Mouse (Mus musculus): ENCODE data around the gene Xylt1. TPM values are rescaled to one million over a fixed set of nuclear protein-coding genes. Genes with fewer than 3 reads are reported as not detected.
A peak's percentile ranks its signal among the peaks of the same experiment; 100 is the strongest.

Gene Xylt1
- total RNA-seq, 2 experiments from 2014 or later: 2.5 TPM

DNA sequence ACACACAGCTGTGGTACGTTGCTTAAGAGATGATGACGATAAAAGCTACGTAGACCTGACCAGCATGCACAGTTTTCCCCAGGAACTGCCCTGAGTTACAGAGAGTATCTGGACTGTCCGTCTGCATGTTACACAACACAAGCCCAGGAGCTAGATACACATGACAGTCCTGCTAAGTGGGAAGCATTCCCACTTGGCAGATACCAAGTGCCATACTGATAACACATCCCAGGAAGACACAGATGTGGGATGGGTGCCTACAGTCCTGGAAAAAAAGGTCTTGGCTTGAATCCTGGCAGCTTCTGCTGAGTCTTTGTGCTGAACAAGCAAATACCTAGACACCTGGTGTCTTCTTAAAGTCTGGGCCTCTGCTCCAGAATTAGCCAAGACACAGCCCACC lies 278.0 kb downstream of the Xylt1 start:
- DNase-seq: no peak
- intact Hi-C loops (cut with DNase I): no loop called here

DNA sequence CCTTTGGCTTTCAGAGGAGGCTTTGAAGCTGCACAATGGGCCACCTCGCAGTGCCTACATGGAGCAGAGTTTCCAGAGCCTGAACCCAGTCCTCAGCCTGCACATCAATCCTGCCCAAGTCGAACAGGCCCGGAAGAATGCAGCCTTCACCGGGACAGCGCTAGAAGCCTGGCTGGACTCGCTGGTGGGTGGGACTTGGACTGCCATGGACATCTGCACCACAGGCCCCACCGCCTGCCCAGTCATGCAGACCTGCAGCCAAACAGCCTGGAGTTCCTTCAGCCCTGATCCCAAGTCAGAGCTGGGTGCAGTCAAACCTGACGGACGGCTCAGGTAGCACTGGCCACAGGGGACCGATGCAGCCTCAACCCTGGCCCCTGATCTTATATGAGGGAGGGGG lies 286.5 kb downstream of the Xylt1 start:
- no peak for DNase-seq
- intact Hi-C loops (cut with DNase I): no loop called here

GRCm38 (mm10) chr7:117668226-117668625 lies 287.4 kb downstream of the Xylt1 start:
- intact Hi-C loops (cut with DNase I): no loop called here
- no peak for DNase-seq

DNA sequence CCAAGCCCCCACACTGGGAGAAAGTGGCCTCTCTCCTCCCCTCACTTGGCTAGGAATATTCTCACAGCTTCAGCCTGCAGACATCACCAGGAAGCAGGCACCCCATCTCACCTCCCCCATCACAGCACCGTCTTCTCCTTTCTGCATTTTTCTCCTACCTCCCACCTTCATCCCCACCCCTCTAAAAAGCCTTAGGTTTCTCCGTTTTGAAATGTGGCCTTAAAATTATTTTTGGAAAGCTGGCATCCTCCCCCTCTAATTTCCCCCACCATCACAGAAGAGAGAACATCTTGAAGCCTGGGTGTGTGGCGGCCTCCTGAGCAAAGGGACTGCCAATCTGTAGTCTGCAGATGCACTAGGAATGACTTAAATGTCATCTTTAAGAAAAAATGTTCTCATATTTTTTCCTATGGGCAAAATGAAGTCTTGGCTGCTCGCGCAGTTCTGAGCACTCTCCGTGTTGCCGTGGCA lies 291.4 kb downstream of the Xylt1 start:
- DNase-seq: no peak
- intact Hi-C loops (cut with DNase I): no loop called here

DNA sequence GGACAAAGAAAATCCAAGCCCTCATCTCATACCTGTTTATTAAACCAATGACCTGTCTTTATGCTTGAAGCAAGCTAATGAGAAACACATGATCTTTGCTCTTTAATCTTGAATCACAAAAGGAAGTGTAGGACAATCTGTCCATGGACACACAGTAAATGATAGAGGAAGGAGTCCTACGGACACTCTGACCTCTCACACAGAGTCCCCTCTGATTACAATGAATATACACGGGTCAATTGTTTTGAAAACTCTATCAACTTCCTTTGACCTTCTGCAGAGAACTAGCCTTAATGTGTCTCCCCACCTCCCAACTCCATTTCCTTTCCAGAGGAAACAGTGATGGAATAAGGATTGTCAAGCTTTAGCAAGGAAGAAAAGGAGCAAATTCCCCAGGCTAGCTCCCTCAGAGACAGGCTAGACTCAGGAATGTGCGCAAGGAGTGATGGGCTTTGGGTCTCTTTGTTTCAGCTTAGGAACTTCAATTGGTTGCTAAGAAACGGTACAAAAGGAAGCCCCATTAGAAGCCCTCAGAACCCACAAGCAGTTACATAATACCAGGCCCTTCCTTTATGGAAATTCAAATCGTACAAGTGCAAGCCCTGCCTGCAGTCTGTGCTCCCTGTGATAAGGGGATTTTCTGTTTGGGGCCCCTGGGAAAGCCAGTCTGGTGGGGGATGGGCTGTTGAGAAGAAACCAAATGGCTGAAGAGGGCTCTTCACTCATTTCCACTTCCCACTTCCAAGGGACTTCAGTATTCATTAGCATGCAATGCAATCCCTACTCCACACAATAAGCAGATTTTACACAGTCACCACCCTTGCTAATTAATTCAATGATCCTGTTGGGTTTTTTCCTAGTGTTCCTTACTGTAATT lies 305.6 kb downstream of the Xylt1 start:
- intact Hi-C loops (cut with DNase I): no loop called here
- no peak for DNase-seq

DNA sequence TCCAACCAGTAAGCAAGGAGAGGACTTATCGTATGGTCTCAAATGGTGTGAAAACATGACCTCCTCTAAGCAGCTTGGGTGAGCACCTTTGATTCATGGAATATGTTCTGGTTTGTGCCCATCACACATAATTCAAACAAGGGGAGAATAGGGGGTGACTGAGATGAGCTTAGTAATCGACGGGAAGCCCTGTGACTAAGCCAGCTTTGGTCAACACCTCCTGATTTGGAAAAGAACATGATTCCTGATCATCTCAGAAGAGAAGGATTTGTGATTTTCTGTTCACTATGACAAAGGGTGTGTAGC lies 306.2 kb downstream of the Xylt1 start:
- intact Hi-C loops (cut with DNase I): no loop called here
- DNase-seq: no peak

DNA sequence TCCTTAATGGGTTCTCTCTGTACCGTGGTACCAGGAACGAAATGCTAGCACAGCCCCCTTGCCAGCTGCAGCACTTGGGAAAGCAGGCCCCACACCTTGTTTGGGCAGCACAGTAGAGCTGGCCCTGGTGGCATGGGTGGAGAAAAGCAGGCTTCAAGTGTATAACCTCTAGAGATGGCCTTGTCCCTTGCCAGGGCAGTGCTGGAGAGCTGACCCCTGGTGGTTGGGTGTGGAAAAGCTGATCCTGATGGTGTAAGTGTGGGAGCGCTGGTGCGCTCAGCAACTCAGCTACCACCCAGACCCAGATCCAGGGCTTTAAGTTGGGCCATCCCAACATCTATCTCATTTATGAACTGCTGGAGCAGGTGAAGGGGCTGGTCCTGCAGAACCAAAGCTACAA lies 314.8 kb downstream of the Xylt1 start:
- intact Hi-C loops (cut with DNase I): no loop called here
- peak in 1 of 2 experiments; percentile 4 for DNase-seq

DNA sequence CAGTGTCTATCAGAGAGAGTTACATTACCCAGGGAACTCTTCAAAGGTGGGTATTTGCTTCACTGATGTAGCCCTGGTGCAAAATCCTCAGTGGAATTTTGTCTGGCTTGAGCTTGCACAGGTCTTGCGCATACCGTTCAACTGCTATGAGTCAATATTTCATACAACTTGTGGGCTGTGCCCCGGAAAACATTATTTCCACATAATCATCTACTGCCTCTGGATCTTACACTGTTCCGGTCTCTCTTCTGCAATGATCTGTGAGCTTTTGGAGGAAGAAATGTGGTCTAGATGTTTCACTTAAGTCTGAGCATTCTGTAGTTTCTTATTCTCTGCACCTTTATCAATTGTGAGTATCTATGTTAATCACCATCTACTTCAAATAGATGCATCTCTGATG lies 316.9 kb downstream of the Xylt1 start:
- intact Hi-C loops (cut with DNase I): no loop called here
- no peak for DNase-seq

DNA sequence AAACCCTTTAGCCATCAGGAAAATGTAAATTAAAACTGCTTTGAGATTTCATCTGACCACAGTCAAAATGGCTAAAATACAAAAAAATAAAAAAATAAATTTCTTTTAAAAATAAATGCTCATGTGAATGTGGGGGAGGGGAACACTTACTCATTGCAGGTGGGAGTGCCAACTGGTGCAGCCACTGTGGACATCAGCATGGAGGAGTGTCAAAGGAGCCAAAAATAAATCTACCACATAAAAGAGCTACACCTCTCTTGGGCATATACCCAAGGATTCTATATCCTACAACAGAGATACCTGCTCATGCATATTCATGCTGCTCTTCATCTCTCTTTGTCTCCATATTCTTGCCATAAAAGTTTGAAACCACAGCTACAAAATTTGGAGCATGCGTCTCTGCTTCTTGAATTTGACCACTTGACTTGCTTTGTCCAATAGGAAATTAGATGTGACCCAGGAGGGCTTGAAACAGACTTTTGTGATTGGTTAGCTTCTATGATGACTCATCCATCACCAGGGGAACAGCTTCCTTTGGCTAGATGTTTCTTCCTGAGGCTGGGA lies 317.9 kb downstream of the Xylt1 start:
- intact Hi-C loops (cut with DNase I): no loop called here
- DNase-seq: no peak

DNA sequence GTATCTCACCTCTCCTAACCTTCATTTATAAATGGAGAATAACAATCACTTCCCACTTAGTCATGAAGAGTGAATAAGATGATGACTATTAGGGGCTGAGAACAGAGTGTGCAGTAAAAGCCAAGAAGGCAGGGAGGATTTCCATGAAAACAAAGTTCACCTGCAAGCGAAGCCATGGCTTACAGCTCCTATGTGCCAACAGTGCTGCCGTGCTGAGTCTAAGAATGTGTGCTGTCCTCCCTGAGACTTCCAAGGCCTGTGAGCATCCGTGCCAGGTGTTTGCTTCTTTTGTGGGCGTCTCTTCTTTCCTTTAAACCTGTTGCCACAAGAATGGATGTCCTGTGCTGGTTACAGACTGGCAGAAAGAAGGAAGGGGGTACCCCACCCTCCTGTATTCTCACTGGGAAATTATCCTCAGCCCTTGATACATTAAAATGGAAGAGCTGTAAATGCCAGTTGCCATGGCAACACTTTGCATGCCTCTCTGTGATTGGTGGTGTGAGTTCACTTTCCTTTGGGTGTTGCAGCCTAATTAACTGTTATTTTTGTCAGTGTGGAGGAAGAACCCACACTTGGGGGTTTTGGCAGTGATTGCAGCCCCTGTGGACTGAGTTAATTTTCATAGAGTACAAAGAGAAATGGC lies 318.7 kb downstream of the Xylt1 start:
- DNase-seq: no peak
- intact Hi-C loops (cut with DNase I): no loop called here

- intact Hi-C loops (cut with DNase I): no loop called here
- DNase-seq: no peak
Observed at GRCm38 (mm10) chr7:117700066-117700465, 319.3 kb downstream of the Xylt1 start.

DNA sequence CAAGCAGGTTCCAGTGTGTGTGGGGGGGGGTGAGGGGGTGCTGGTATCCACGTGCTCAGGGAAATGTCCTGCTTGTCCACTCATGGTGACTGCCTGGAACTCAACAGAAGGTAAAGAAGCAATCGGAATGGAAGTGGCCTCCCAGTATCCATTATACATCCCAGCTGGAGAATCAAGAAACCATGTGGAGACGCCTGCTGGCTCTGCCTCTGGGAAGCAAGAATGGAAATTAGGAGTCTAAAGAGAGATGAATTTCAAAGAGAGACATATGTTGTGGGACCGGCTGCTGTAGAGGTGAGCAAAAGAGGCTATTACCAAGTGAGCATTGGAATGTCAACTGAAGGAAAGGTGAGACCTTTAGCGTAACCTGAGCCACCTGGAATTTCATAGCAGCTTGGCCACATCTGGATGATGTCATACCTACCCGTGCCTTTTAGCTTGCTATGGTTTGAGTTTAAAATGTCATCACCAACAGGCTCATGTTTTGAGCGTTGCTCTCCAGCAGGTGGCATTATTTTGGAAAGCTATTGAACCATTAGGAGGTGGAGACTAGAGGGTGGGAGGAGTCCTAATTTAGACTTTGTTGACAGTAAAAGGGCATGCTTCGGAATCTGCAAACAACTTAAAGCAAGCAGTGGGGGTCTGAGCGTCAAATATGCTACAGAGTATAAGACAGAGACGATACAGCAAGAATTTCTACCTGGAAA lies 329.3 kb downstream of the Xylt1 start:
- intact Hi-C loops (cut with DNase I): no loop called here
- DNase-seq: no peak

- no peak for DNase-seq
- intact Hi-C loops (cut with DNase I): no loop called here
Observed at GRCm38 (mm10) chr7:117716876-117717408, 336.2 kb downstream of the Xylt1 start.

- DNase-seq: no peak
- intact Hi-C loops (cut with DNase I): no loop called here
Observed at GRCm38 (mm10) chr7:117720426-117720825, 339.6 kb downstream of the Xylt1 start.
